Mouse (Mus musculus): ENCODE data around the gene Tmem265.

Gene Tmem265

DNA sequence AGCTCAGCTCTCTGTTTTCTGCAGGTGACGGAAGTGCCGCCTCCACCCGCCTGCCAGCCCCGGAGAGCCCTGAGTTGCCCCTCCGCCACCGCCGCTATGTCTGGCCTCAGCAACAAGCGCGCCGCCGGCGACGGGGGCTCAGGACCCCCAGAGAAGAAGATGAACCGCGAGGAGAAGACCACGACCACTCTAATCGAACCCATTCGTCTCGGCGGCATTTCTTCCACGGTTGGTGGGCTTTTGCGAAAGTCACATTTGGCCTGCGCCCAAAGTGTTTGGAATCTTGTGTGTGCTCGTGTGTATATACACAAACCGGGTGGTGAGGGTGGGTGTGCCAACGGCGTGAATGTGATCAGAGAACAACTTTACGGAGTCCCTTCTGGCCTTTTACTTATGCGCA, 27.7 kb downstream of the Tmem265 start:
- DNase-seq = no peak

DNA sequence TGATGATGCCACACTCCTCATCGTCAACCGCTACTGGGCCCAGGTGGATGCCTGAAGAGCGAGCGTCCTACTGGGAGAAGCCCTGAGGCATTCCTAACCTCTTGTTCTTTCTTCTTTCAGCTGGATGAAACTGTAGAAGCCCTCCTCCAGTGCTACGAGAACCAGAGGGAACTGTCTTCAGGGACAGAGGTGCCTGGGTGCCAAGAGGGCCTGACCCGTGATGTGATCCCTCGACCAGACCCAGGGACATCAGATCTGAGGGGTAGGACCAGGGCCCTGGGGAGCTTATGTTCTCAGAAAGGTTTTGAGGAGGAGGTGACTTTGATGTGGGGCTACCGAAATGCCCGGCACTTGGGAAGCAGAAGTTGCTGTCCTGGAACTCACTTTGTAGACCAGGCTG, 28.4 kb downstream of the Tmem265 start:
- no peak for DNase-seq

DNA sequence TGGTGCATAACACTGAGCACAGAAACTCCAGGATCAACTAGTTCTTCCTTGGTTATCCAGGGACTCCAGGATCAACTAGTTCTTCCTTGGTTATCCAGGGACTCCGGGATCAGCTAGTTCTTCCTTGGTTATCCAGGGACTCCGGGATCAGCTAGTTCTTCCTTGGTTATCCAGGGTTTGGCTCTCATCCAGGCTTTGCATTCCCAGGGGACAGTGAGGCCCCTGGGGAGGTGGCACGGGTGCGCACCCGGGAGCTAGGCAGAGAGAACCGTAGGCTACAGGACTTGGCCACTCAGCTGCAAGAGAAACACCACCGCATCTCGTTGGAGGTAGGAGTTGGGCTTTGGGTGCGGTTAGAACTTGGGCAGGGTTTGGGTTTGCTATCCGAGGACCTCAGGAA, 29.9 kb downstream of the Tmem265 start:
- no peak for DNase-seq

GRCm38 (mm10) chr7:127592575-127592974, 31.4 kb downstream of the Tmem265 start:
- no peak for DNase-seq

GRCm38 (mm10) chr7:127596747-127597146, 35.6 kb downstream of the Tmem265 start:
- no peak for DNase-seq

DNA sequence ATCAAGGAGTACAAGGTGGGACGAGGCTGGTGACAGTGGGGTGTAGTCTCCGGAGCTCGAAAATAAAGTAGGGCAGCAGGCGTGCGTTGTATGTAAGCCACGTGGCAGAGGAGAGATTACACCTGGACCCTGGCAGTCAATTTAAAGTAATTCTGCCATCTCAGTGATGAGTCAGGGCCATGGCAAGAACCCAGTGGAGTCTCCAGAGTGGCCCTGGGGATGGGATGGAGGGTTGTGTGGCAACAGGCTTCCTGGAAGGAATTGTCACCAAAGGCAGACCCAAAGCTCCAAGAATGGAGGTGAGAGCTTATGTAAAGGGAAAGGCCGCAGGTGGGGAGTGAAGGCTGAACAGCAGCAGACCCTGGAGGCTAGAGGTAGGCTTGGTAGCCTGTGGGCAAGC, 39.4 kb downstream of the Tmem265 start:
- no peak for DNase-seq

- DNase-seq = no peak
These were observed 40.5 kb downstream of the Tmem265 start for GRCm38 (mm10) chr7:127601735-127602134.

- DNase-seq = no peak
These were observed 41.7 kb downstream of the Tmem265 start for GRCm38 (mm10) chr7:127602903-127603302.

- DNase-seq = no peak
These were observed 43.1 kb downstream of the Tmem265 start for GRCm38 (mm10) chr7:127604256-127604655.

GRCm38 (mm10) chr7:127607150-127607549, 46.0 kb downstream of the Tmem265 start:
- DNase-seq = no peak

DNA sequence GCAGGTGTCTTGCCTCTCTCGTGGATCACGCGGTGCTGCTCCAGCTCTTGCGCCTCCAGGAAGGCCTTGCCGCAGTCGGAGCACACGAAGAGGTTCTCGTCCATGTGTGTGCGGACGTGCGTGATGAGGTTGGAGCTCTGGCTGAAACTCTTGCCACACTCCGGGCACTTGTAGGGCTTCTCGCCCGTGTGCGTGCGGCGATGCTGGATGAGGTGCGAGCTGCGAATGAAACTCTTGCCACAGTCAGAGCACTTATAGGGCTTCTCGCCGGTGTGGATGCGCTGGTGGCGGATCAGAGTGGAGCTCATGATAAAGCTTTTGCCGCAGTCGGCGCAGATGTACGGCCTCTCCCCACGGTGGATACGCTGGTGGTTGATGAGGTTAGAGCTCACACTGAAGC, 49.8 kb downstream of the Tmem265 start:
- DNase-seq = no peak

DNA sequence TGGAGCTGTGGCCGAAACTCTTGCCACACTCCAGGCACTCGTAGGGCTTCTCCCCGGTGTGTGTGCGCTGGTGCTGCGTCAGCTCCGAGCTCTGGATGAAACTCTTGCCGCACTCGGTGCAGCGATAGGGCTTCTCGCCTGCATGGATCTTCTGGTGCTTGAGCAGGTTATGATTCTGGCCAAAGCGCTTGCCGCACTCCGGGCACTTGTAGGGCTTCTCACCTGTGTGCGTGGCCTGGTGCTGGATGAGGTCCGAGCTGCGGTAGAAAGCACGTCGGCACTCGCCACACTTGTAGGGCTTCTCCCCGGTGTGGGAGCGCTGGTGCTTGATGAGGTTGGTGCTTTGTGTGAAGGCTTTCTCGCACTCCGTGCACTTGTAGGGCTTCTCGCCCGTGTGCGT, 50.4 kb downstream of the Tmem265 start:
- DNase-seq = no peak

DNA sequence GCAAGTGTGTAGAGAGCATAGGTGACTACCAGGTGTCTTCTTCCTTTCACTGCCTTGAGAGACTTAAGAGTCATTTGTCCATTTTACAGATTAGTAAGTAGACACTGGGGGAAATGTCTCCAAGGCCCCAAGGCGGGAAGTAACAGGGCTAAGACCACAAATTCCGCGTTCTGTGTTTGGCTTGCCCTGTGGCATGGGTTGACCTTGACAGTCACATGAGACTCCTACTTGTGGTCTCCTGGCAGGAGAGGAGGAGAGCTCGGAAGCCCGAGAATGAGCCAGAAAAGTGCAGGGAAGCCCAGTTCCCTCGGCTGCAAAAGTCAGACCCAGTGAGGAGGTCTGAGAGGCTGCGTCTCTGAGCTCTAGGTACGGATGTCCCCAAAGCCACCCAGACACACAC, 52.3 kb downstream of the Tmem265 start:
- DNase-seq = no peak

DNA sequence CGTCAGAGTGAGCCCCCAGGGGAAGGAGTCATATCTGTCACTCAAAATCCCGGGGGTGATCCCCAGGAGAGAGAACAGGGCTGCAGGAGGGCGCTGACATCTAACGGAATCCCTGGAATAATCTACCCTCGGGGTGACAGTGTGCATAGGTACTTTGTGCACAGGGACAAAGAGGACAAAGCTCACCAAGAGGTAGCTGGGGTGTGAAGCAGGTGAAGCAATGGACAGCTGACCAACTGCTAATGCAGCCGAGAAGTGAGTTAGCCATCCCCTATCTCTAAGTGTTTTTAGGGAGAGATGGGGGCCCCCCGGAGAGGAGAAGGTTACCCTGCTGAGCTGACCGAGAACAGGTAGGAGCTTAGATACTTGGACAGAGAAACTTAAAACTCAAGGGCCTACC, 52.9 kb downstream of the Tmem265 start:
- DNase-seq = no peak

DNA sequence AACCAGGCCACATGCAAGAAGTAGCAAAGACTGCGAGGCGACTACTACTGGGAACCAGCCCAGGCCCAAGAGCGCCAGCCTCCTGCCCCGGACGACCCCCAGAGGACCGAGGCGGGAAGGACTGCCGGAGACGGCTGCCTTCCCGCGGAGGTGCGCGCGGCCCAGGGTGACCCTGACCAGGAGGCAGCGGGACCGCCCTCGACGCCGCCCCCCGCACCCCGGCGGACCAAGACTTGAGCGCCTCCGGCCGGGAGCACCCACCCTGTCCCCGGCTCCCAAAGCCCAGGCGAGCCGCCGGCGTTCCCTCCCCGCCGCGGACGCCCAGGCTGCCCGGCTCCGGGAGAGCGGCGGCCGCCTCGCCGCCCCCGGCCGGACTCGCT, 53.3 kb downstream of the Tmem265 start:
- no peak for DNase-seq

DNA sequence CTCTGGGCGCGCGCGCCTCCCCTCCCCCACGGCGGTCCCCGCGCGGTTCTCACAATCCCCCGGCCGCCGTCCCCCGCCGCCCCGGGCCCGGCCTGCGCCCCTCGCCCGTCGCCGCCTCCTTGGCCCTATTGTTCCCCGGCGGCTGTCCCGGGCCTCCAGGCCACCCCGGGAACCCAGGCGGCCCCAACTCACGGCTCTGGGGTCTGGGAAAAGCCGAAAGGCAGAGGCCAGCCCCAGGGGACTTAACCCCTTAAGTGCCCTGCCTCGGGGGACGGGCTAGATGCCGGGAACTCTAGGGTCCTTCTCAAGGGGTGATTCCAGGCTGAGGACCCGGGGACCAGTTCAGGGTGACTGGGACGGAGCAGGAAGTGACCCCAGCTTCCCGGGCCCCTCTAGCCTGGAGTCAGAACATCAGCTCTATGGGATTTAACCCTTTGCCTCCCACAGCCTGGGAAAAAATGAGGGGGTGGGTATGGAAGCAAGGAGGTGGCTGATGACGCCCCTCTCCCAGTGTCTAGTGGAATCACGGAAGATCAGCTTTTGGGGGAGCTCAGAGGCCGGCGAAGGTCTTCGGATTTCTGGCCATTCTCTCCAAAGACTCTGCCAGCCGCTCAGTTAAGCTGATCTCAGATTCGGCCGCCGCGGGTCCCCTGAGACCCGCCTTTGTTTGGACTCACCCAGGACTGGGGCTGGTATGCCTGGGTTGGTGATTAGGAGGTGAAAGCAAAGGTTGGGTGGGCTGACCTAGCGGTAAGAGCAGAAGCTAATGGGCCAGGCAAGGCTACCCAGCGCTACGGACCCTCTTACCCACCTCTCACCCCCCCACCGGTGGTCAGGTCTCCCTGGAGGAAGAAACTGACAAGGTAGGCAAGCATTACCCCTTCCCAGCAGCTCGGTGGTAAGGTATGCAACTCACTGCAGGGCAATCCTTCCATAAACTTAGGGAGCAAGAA, 54.0 kb downstream of the Tmem265 start, which contains the start of gene Zfp629:
Gene Zfp629, minus strand, starts transcription at position 907 of the 953 bp plus-strand sequence.
- peak; percentile 75 for DNase-seq

GRCm38 (mm10) chr7:127616336-127616735, 55.1 kb downstream of the Tmem265 start:
- no peak for DNase-seq
